Mouse (Mus musculus) yolk sac, embryonic 10.5 days (tissue): ENCODE measurements at regions not wholly inside any gene's neighbourhood (a gene's known extent, or its start where the extent isn't known, plus 50 kb on each side); places are given as distances from the start of the nearest gene placed in this dataset.

ENCODE experiments used
- DNase-seq: peaks from one replicate; pipeline ENCODE4 v3.0.0-alpha.2; 2017; ENCODE audit warnings: low spot score

DNA sequence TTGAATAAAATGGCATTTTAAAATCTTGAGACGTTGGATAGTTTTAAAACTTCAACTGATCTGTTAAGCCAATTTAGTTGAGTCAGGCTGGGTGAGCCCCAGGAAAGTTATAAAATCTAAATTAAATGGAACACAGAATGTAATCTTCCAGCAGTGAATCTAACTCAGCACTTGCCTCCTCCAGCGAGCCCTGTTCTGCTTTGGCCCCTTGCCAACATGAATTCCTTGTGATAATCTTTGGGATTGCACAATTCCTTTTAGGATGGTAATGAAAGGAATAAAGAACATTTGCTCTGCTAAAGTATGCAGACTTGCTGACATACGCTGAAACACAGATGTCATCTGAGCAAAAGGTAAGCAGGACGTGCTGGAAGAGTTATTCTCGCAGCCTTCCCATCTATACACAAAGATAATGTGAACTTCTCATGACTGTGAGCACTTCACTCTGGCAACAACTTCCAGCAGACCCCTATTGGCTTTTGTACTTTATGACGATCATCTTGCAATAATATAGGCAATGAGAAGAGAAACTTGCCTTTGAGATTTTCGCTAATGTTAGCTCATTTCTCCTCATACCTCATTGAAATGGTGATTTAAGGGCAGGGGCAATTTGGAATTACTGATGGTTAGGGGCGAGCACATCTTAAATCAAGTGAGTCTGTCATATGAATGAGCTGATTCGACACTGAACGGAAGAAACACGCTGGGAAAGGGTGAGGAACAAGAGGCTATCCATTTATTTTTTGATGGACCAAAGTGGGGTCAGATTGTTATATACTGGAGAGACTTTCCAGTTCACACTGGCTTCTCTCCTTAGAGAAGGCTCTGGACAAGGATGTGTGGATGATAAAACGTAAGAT, 216.3 kb upstream of the Pdzrn3 start:
- DNase-seq: no peak

DNA sequence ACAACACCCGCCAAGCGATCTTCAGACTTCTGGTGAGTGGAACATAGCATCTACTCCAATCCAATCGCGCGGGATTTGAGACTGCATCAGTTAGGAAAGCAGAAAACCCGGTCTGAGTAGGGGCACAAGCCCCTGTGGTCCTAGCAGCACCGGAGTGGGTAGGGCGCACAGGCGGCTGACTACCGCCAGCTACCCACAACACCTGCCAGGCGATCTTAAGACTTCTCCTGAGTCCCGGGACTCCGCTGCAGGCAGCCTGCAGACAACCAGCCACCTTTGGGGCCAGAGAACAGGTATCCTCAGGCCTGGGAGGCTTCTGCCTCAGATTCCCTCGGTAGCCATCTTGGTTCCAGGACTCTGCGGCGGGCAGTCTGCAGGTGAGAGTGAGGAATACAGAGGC, 208.2 kb upstream of the Pdzrn3 start:
- no peak for DNase-seq

DNA sequence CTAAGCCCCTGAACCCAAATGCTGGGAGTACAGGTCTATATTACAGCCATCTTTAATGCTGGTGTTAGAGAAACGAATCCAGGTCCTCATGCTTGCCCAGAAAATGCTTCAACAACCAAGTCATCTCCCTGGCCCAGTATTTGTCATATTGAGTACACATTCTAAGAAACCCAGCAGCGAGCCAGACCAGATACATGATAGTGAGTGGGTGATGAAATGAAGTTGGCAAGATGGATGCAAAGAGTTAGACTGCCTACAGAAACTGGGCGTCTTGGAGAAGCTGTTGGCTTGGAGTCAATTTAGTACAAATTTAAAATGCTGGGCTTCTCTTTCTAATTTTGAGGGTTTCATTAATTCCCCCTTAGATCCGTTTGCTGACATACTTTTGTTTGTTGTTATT, 203.1 kb upstream of the Pdzrn3 start:
- DNase-seq: no peak

DNA sequence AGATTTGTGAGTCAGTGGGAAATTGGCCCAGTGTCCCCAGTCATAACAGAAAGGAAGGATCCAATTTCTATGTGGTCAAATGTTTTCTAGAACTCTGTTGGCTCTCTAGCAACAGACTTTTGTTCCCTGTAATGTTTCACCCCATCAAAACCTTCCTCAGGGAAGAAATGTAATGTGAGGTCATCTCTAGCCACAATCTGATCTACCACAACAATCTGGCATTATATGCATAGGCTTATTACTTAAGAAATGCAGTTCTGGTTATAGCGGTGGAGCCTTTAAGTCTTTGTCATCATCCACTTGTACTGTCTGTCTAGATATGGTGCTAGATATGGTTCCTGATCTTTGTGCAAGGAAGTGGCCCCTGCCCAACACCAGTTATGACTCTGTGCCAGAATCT, 178.4 kb upstream of the Pdzrn3 start:
- DNase-seq: no peak

DNA sequence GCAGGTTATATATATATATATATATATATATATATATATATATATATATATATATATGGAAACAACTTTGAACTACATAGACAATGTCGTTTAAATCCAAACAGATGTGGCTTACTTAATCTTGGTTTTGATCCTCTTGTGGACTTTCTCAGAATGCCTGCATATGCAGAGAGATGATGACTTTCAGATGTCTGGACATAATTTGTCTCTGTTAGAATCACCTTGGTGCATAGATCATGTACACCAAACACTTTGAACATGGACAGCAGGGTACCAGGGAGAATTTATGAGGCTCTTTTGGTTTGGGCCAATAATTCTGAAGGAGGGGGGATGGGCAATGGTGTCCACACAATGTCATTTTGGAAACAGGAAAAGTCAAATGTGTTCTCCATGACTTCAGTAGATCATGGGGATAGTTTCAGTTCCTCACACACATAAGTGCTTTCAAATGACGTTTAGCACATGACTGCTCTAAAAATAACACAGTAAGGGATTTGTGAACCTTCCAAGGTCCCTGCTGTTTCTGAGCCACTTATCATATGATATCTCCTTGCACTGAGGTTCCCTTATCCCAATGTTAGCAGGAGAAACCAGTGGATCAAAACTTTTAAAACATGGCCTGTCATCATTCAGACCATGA, 177.4 kb upstream of the Pdzrn3 start:
- no peak for DNase-seq

DNA sequence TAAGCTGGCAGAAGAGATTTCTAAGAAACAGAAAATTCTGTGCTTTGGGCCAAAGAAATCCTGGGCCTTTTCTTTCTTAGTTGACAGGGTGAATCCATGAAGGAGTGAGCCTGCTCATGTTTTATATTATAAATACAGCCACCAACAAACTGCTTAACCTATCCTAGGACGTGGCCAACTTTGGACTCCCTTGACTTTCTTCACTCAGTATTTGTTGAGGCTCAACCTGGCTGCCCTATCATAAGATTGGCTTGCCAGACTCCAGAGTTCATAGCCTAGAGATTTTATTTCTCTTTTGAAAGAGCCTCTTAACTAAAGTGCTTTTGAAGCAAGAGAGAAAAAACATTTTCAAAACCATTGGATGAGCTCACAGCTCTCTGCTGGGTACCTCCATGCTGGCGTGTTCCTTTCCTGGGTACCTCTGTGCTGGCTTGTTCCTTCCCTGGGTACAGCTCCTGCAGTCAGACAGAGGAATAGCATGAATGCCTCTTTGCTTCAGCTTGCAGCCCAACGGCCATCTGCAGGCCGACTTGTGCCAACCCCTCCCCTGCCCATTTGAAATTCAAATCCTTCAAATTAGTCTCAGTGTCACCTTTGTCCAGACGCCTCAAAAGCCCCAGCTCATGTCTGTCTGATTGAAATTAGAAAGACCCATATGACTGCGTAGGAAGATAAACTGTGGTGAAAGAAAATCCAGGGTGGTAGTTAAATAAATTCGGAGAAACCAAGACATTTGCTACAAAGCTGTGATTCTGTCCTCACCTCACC, 173.0 kb upstream of the Pdzrn3 start:
- DNase-seq: no peak

DNA sequence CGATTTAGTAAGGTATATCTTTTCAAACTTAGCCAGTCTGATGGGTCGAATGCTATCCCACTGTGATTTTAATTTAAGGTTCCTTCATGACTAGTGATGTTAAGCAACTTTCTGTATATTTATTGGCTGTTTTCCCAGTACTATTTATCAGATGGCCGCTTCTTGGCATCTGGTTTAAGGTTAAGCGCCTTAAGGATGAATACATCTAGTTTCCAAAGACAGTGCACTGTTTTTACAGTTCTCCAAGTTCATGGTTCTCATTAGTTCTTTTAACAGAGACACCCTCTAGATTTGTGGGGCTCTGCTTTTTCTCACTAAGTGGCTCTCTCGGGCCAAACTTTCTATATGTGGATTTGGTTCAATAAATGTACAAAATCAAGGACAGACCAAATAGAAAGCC, 159.9 kb upstream of the Pdzrn3 start:
- no peak for DNase-seq

DNA sequence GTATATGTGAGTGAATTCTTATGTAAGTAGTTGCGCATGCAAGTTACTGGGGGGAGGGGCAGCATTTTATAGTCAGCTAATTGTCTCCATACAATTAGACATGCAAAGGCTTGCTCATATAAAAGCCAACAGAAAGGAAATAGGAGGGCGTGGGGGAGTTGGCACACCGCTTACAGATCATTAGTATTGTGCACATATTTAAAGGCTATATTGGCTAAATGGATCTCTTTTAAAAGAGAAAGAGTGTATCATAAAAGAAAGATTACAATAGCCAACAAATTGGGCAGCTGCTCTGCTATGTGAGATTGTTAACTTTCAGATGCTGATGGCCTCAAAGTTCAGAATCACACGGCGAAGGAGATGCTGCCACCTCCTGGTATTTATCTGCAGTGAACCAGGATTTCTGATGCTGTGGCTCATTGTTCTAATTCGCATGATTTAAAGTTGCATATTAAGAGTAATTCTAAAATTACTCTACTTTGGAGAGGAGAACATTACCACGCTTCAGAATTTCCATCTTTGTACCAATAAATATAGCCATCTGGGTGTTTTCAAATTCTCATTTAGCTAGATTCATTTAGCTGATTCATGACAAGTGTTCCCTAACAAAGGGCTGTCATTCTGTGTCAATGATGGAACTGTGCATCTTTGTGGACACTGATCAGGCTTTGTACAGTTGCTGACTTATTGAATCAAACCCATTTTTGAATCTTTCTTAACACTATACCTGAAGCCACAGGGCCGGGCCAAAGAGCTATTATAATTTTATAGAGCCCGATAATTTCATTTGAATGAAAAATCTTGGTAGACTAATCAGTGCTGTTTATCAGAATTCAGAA, 156.7 kb upstream of the Pdzrn3 start:
- no peak for DNase-seq

DNA sequence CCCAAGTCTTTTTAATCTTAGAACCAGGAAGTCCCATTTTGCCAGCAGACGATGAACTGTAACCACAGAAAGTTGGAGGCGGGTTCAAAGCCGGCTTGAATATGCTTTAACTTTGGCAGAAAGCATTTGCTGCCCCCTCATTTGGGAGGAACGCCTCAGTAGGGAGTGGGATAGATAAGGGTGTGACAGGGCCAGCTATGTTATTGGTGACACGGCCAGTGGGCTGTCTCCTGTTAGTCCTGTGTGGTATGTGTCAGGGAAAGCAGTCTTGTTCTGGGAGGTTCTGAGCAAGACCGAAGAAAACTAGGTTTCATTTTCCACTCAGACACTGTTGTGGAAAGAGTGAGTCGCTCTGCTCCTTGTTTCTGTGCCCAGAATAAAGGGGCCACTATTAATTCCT, 154.7 kb upstream of the Pdzrn3 start:
- no peak for DNase-seq

DNA sequence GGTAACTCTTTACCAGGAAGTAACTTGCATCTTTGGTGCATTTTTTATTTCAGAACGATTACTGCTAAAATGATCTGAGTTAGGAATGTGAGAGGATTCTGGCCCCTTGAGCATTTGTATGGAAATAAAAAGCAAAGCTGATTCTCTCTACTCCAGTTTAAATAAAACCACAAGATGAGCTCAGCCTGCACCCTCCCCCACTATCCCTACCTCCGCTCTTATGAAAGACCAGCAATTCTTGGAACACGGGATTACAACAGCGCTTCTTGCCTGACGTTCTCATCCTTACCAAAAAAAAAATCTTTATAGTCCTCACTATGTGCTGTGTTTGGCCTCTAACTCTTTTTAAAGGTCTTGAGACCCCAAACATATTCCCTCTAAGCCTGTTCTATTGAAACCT, 154.2 kb upstream of the Pdzrn3 start:
- DNase-seq: no peak

DNA sequence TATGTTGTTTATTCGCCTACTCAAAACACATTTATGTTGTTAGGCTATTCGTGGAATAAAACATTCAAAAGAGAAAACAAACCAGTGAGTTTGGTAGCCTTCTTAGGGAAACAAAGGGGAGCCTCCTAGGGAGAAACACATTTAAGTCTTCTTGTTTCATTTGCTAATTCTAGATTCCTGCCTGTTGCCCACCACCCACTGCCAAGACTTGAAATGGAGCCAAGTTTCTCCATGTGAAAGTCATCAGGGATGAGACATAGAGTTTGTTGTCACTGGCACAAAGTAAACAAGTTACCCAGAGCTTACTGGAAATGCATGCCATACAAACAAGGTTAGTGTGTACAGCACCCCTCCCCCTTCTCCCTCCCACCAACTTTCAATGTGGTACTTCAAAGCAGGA, 147.4 kb upstream of the Pdzrn3 start:
- no peak for DNase-seq

DNA sequence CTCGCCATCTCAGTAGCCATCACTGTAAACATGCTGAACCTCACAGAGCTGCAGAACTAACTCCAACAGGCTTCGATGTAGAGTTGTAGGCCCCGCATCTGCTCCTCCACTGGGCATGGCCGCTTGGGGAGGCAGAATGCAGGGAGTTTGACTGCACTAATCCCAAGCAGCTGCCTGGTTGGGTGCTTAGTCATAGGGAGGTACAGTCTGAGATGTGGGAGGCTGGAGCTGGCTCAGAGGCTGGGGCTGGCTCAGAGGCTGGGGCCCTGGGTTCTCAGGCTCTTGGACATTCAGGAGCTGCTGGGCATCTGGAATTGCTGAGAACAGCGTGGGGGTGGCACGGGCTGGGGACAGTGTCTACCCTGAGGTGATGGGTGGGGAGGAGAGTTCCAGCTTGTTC, 143.6 kb upstream of the Pdzrn3 start:
- DNase-seq: no peak

DNA sequence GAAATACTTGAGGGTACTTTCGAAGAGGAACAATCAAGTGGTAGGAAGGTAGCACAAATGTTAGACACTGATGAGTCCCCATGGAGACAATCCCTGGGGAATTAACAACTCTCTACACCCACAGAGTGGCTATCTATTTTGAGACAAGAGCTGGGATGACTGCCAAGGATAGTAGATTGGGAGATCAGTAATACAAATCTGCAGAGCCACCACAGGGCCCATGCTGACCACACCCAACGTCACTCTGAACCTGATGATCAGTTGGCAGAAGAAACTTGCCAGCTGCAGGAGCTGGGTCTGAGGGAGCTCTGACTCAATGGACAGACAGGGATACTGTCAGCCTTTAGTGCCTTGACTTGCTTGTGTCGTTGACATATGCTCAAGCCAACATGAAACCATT, 143.1 kb upstream of the Pdzrn3 start:
- DNase-seq: no peak

DNA sequence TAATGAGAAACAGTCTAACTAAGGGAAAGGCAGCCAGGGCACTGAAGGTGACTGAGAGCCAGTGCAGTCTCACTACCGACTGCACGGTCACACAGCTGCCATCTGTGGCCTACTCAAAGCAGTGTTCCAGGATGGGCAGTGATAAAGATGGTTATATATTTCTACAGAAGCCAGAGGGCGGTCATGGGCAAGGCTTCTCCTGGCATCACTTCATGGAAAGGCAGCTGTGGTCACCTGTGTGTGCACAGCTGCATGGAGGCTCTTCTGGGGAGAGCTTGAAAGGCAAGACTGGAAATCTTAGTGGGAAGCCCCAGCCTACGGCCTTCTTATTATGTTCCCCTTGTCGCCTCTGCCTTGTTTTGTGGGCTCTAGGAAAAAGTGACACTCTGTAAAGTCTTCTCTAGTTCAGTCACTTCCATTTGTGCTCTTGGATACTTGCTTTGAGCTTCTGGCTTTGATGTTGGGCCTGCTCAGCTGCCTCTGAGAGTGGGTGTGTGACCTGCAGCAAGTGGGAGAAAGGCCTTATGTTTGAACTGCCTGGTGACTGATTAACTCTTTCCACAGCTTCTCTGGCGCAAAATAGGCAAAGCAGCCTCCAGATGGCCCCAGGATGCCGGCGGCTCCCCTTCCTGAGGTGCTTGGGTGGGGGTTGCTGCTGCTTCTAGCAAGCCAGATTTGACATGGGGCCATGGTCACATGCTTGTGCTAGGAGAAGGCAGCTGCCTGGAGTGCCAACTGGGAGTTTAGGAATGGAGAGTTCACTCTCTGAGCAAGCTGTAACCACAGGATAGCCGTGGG, 141.4 kb upstream of the Pdzrn3 start:
- DNase-seq: peak; percentile 24

DNA sequence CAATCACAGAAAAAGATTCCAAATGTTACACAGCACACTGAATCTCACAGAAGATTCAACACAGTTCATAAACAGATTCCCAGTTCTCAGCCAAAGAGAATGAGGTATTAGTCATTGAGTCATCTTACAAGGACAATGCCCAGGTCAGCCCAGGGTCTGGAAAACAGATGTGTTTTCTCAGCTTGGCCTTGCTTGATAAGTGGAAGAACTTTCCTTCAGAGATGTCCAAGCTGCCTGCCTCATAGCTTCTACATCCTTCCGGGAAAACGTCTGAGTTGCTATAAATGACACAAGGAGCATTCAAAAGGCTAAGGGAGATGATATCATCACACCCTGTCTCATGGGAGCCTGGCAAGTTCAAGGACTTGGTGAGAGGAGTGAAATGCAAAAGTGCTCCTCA, 139.9 kb upstream of the Pdzrn3 start:
- DNase-seq: no peak

DNA sequence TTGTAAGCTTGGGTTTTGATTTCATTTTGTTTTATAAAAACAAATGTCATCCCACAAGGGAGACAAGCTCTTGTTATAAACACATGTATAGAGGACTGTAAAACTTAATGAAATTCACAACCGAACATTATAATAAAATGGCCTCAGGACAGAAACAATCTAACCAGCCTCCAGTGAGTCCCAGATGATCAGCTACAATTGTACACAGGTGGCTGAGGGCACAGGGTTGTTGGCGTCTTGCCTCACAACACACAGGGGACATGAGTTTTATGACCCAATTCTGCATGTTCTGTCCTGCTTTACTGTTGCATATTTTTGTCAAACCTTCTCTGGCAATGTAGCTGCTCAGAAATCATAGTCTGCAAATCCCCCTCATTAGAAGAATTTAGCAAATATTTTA, 136.0 kb upstream of the Pdzrn3 start:
- DNase-seq: no peak

DNA sequence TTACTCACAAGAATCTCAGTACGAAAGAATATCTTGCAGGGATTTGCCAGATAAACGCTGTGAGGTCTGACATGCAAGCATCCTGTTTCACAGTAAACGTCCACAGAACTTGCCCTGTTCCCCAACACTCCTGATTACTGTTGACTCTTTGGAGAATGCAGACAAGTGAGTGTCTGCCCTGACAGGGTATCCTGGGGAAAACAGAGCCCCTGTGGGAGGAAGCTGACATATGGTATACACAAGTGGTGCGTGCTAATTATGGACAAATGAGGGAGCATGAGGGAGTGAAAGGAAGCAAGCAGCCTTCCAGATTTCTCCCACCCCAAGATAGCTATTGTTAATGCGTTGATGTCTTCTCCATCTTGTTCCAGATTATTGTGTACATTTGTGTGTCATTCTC, 124.5 kb upstream of the Pdzrn3 start:
- peak; percentile 8 for DNase-seq

DNA sequence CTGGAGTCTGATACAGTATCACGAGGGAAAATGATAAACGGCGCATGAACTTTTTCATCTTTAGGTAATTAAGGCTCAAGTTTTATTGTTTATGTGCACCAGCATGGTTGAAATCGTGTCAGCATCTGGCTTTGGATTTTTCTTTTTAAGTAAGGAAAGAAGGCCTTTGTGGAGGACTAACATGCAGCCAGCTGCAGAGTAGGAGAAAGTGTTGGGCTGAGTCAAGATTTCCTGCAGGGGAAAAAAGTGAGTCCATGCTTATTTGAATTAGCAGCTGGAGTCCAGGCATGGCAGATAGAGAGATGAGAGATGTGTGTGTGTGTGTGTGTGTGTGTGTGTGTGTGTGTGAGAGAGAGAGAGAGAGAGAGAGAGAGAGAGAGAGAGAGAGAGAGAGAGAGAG, 124.0 kb upstream of the Pdzrn3 start:
- DNase-seq: no peak

DNA sequence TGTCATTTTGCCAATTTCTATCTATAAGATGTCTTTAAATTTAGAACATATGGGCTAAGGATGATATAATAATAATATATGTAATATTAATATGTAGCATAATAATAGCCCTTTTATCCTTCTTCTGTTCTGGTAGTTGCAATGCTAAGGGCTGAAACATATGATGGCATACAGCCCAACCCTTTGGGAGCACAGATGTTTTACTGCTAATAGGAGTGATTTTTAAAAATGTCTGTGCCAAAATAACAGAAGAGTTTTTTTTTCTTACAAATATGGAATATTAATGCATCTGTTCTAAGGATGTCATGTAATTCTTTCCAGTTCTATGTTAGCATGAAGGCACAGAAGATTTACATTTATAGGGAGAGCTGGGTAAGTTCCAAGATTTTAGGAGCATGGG, 122.5 kb upstream of the Pdzrn3 start:
- DNase-seq: no peak

DNA sequence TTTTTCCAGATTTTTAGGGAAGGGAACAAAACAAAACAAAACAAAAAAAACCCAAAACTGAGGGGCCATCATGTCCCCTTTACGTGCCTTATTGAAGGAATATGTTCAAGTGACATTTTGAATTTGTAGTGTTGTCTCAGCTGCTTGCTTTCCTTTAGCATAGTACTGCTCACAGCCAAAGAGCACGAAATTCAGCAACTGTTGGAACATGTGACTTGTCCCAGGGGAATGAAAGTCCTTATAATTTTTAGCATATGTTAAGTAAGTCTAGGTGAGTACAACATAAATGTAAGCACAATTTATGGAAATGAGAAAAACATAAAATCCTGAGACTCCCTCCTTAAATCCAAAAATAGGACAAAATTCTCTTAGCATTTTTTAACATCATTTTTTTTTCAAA, 110.8 kb upstream of the Pdzrn3 start:
- no peak for DNase-seq

DNA sequence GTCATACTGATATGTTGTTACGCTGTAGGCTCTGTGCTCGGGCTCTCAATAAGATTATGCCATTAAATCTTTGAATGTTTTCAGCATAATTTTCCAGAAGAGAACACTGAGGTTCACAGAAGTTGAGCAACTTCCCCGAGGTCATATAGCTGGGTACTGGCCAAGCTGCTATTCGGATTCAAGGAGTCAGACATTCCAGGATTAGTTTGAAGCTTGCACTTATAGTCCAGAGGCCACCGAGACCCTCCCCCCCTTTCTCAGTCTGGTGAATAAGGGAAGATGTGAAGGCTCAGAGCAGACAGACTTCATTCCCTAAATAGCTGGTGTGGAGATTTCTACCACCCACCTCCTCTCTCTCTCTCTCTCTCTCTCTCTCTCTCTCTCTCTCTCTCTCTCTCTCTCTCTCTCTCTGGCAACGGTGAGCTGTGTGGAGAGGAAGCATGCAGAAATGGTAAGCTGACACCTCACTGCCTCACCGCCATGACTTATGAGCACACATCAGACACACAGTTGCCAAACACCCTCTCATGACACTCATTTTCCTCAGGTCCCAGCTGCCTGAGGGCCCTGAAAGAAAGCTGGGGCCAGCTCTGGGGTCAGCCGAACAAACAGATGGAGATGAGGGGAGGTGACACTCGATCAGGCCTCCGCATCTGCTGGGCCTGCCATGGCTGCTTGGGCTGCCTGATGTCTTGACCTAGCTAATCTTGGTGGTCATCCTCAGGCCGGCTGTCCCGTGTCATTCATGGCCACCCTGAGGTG, 107.0 kb upstream of the Pdzrn3 start:
- DNase-seq: peak; percentile 53
